Mouse (Mus musculus): Measurements from ENCODE around the gene Rras.

- TF ChIP-seq CTCF (IDR thresholded peaks at IDR 0.05; ENCODE audit: extremely low read depth, insufficient read depth, insufficient read length, insufficient replicate concordance) (peak; percentile 85), POLR2A (IDR thresholded peaks at IDR 0.05; ENCODE audit: low read depth, low read length) (no peak)
Observed at GRCm38 (mm10) chr7:45037720-45038361, 20.1 kb downstream of the Rras start.
